Mouse (Mus musculus): ENCODE results near the gene Gm10471.
"Not testable (repeated sequence)": the region's sequence is repeated elsewhere in the genome, so short reads cannot be mapped to it uniquely, and the experiment has no call there.

Gene Gm10471

DNA sequence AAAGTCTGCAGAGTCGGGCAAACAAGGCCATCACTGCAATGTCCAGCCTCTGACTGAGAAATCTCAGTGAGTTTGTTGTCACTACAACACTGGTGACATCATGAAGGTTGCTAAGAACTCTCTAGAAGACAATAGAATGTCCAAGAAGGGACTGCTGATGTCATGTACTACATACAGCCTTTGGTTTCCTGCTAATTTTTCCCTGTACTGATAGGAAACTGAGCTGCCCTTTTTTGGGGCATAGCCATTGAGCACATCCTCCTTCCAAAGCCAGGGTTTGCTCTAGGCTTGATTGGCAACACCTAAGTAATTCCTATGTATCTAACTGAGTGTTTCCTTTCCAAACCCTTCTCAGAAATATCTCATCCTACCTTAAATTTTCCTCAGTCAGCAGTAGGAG, at the start of gene Gm10471:
Gene Gm10471 (minus strand): TSS at position 101 of the 400 bp plus-strand sequence.
- not testable (repeated sequence) for DNase-seq

GRCm38 (mm10) chr5:26121321-26121720, 32.2 kb upstream of the Gm10471 start, which contains the start of gene Gm10220:
TSS of gene Gm10220 (minus strand) at chr5:26121421.
- DNase-seq: not testable (repeated sequence)

DNA sequence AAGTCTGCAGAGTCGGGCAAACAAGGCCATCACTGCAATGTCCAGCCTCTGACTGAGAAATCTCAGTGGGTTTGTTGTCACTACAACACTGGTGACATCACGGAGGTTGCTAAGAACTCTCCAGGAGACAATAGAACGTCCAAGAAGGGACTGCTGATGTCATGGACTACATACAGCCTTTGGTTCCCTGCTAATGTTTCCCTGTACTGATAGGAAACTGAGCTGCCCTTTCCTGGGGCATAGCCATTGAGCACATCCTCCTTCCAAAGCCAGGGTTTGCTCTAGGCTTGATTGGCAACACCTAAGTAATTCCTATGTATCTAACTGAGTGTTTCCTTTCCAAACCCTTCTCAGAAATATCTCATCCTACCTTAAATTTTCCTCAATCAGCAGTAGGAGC, 16.2 kb upstream of the Gm10471 start, which contains the start of gene 5031410I06Rik:
Gene 5031410I06Rik (minus strand): TSS at position 101 of the 400 bp plus-strand sequence.
- not testable (repeated sequence) for DNase-seq

GRCm38 (mm10) chr5:26079023-26079422, 10.1 kb downstream of the Gm10471 start:
- DNase-seq: not testable (repeated sequence)

- DNase-seq: no peak
Observed at GRCm38 (mm10) chr5:26070716-26071115, 18.4 kb downstream of the Gm10471 start.

DNA sequence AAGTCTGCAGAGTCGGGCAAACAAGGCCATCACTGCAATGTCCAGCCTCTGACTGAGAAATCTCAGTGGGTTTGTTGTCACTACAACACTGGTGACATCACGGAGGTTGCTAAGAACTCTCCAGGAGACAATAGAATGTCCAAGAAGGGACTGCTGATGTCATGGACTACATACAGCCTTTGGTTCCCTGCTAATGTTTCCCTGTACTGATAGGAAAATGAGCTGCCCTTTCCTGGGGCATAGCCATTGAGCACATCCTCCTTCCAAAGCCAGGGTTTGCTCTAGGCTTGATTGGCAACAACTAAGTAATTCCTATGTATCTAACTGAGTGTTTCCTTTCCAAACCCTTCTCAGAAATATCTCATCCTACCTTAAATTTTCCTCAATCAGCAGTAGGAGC, 30.6 kb downstream of the Gm10471 start, which contains the start of gene Gm7347:
Gene Gm7347 (minus strand): TSS at position 101 of the 400 bp plus-strand sequence.
- not testable (repeated sequence) for DNase-seq

DNA sequence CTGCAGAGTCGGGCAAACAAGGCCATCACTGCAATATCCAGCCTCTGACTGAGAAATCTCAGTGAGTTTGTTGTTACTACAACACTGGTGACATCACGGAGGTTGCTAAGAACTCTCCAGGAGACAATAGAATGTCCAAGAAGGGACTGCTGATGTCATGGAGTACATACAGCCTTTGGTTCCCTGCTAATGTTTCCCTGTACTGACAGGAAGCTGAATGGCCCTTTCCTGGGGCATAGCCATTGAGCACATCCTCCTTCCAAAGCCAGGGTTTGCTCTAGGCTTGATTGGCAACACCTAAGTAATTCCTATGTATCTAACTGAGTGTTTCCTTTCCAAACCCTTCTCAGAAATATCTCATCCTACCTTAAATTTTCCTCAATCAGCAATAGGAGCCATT, 49.6 kb downstream of the Gm10471 start, which contains the start of gene Speer4a:
Gene Speer4a (minus strand): TSS at position 101 of the 400 bp plus-strand sequence.
- not testable (repeated sequence) for DNase-seq

Data from spleen, adult 18-20 months (tissue).